Mouse (Mus musculus) brain, adult 10 weeks (tissue): ENCODE results near the gene Atp1a2. TPM values are rescaled to one million over a fixed set of nuclear protein-coding genes. Genes with fewer than 3 reads are reported as not detected.

ENCODE experiments used
- polyA plus RNA-seq: library from polyadenylated mRNA; stranded (reverse); fragments of 350-450 nt; fragmentation: Illumina TruSeq; extraction: RNeasy Lipid Tissue Mini Kit (QIAGEN cat#74804); gene quantifications from one replicate; pipeline ENCODE4 v1.2.3, GENCODE M21; 2015; ENCODE audit warnings: low read depth, low replicate concordance

Gene Atp1a2
- polyA plus RNA-seq: 494 TPM

DNA sequence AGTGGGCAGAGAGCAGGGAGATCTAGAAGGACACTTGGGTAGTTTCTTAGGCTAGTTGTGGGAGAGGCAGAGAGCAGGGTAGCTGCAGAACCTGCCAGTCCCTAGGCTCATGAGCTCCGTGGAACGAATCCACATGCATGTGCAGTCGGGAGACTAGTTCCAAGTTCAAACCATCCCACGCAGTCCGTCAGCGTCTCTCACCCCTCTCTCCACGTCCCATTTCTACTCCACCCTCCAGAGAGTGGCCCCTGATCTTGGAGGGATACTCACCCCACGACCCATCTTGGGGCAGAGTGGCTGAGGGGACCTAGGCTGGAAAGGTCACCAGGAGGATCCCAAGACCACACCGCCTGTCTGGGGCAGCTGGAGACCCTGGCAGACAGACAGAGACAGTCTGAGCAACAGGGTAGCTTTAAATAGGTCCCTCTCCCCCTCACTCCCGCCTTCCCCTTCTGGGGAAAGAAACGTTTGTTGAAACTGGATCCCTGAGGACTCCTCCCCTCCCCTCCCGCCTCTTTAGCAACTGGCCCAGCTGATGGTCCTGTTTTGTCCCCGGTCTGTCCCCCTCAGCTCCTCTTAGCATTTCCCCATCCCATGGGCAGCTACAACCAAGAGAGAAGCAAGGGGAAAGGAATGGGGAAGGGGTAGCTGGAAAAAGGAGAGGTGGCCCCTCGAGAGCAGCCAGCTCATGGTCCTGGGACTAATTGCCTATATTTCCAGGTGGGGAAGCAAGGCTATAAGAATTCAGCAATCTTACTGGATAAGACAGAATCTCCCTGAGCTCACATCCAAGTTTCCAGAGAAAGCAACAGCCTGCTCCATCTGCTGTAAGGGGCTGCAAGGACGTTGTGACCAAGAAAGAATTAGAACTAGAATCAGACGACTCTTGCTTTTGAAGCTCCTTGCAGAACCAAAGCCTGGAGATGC lies at the start of gene Atp1a2:
TSS of gene Atp1a2 (minus strand) at position 454 of the 927 bp plus-strand sequence.

DNA sequence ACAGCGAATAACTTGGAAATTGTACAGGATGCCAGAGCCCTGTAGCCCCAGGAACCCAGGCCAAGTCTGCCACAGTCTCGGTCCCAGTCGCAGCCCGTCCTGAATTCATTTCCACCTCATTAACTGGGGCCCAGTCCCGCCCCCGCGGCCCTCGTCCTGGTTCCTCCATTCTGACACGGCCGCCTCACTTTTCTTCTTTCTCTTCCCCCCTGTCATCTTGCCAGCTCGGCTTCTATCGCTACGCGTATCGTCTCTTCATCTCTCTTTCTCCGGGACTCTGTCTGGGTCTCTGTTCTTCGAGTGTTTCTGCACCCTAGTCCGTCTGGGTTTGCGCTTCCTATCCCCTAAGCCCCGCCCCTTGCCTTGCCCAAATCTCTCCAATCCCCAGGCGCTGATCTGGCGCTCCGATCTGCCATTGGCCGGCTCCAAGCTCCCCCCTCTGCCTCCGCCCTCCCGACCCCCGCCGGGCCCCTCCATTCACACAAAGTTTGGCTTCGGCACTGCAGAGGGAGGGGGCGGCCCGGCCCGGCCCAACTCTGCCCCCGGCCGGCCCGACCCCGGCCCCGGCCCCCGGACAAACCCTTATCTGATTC lies 43.0 kb upstream of the Atp1a2 start, which contains the start of gene Kcnj10:
TSS of gene Kcnj10 (plus strand) at position 482 of the 593 bp plus-strand sequence.

DNA sequence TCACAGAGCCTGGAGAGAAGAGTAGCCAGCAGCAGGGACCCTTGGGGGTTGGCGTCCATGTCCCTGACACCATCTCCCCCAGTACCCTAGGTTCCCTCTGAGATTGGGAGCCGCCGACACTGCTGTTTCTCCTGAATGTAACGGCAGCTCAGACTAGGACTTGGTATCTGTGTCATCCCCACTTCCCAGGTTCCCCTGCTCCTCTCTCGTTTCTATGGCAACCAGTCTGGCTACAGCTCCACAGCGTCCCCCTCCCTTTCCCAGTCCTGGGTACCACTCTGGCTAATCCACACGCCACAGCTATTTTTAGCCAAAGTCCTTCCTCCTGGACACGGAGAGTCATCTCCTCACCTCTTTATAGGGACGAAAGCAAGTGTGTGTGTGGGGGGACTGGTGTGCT lies 31.3 kb upstream of the Atp1a2 start, which contains the start of gene Kcnj9:
TSS of gene Kcnj9 (minus strand) at position 188 of the 400 bp plus-strand sequence.

DNA sequence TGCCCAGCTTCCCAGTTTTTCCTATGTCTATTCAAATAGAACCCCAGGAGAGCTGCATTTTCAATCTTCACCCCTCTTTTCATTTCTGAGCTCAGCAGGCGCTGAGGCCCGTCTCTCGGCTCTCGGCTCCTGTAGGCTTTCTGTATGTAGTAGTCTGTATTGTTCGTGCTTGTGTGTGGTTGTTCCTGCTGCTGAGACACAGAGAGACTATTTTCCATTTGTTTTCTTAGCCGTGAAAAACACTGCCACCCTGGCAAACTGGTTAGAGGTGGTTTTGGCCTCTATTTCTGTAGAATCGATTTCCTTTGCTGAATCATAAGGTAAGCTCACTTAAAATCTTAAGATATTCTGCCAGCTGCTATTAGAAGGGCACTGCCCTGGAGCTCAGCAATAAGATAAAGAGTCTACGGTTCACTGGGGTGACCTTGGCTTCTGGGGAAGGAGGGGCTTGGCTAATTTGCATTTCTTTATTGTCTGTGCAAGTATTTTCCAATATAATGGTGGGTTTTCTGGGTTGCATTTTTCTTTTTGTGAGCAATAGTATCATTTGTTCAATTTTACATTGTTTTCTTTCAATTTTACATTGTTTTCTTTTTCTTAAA lies 36.3 kb downstream of the Atp1a2 start, which contains the start of gene Igsf8:
TSS of gene Igsf8 (plus strand) at position 165 of the 602 bp plus-strand sequence.

DNA sequence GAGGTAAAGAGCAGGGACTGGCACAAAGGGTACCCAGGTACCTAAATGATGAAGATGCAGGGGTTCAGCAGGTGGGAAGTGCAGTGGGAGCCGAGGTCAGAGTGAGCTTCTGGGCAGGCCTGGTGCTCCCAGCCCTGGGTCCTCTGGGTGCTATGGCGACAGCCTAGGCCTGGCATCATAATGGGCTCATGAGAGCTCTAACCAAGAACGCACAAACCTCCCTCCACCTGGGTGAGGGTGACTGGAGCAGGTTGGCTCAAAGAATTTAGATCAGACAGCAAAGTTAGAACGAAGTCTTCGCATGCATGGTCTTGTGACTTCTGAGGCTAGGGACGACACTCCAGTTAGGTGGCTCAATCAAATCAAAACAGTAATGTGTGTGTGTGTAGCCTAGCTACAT lies 39.5 kb downstream of the Atp1a2 start, which contains the start of gene Atp1a4:
TSS of gene Atp1a4 (minus strand) at position 101 of the 400 bp plus-strand sequence.

Other genes with a start within 250 kb of the Atp1a2 start
- gene Nhlh1, start 240.5 kb downstream of the Atp1a2 start, polyA plus RNA-seq: 0.42 TPM
- 128 TPM for gene Copa, start 215.5 kb downstream of the Atp1a2 start, polyA plus RNA-seq
- 56.8 TPM for gene Ncstn, start 215.3 kb downstream of the Atp1a2 start, polyA plus RNA-seq
- 102 TPM for gene Pex19, start 171.3 kb downstream of the Atp1a2 start, polyA plus RNA-seq
- gene Dcaf8, start 150.0 kb downstream of the Atp1a2 start, polyA plus RNA-seq: 114 TPM
- 541 TPM for gene Pea15a, start 91.3 kb downstream of the Atp1a2 start, polyA plus RNA-seq
- gene Casq1, start 78.2 kb downstream of the Atp1a2 start, polyA plus RNA-seq: 2.0 TPM
- not detected for gene Atp1a4, start 39.6 kb downstream of the Atp1a2 start, polyA plus RNA-seq
- gene Igsf8, start 36.4 kb downstream of the Atp1a2 start, polyA plus RNA-seq: 168 TPM
- gene Kcnj9, start 31.3 kb upstream of the Atp1a2 start, polyA plus RNA-seq: 91.1 TPM
- gene Kcnj10, start 43.1 kb upstream of the Atp1a2 start, polyA plus RNA-seq: 128 TPM
- gene Pigm, start 78.5 kb upstream of the Atp1a2 start, polyA plus RNA-seq: 5.5 TPM
- 1.1 TPM for gene Slamf9, start 177.3 kb upstream of the Atp1a2 start, polyA plus RNA-seq
- 5.9 TPM for gene Igsf9, start 183.7 kb upstream of the Atp1a2 start, polyA plus RNA-seq
- gene Tagln2, start 202.0 kb upstream of the Atp1a2 start, polyA plus RNA-seq: 15.7 TPM
- gene Cfap45, start 222.7 kb upstream of the Atp1a2 start, polyA plus RNA-seq: 4.8 TPM